Mouse (Mus musculus) adrenal gland, postnatal 10 days (tissue): ENCODE results near the gene Trabd. TPM values are rescaled to one million over a fixed set of nuclear protein-coding genes. Genes with fewer than 3 reads are reported as not detected.

ENCODE experiments used
- DNase-seq: peaks from one replicate; pipeline ENCODE4 v3.0.0; 2021; ENCODE audit warnings: mixed read lengths
- total RNA-seq, 2 experiments: library from RNA; stranded (reverse); gene quantifications; 2 replicates each; pipeline ENCODE4 v1.2.3; 2021

Trabd gene
- total RNA-seq, 2 experiments from 2014 or later, result 42.9 to 48.5 TPM

DNA sequence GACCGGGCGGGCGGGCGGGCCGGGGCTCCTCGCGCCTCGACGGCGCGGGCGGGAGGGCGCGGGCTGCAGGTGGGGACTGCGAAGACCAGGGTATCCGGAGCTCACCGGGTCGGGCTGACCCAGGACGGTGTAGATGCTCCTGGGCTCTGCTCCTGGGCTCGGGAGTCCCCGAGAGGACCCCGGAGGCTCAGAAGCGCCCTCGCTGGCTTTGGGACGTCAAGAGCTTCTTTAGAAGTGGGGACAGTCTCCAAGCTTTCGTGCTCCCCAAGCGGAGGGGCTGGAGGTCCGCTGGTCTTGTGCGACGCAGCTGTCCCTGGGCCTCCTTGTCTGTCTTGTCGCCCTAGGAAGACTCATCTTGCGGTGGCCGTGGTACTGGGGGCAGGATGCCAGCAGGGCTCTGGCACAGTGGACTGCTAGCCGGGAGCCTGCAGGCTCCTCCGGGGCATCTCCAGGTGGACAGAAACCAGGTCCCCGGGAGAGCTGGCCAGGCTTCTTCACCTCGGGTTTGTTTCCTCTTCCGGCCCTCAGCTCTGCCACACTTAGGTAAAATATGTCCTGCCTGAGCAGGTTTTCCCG, 1.3 kb downstream of the Trabd start:
- peak; percentile 76 for DNase-seq

GRCm38 (mm10) chr15:89078208-89078836, 3.4 kb downstream of the Trabd start:
- DNase-seq, result peak; percentile 67

GRCm38 (mm10) chr15:89083906-89084305, 9.0 kb downstream of the Trabd start:
- no peak for DNase-seq

DNA sequence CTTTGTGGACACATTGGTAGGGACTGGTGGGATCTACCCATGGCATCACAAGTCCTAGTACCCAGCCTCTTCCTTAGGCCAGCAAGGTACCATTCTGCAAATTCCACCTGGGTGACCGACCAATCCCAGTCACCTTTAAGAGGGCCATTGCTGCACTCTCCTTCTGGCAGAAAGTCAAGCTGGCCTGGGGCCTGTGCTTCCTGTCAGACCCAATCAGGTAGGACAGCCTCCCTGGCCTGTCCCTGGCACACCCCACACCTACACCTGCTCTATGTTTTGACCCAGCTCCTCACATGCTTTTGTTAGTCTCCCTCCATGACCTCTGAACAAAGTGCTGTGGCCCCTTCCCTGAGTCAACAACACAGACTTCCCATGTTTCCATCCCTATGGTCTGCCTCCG, 9.9 kb downstream of the Trabd start:
- DNase-seq, result no peak

DNA sequence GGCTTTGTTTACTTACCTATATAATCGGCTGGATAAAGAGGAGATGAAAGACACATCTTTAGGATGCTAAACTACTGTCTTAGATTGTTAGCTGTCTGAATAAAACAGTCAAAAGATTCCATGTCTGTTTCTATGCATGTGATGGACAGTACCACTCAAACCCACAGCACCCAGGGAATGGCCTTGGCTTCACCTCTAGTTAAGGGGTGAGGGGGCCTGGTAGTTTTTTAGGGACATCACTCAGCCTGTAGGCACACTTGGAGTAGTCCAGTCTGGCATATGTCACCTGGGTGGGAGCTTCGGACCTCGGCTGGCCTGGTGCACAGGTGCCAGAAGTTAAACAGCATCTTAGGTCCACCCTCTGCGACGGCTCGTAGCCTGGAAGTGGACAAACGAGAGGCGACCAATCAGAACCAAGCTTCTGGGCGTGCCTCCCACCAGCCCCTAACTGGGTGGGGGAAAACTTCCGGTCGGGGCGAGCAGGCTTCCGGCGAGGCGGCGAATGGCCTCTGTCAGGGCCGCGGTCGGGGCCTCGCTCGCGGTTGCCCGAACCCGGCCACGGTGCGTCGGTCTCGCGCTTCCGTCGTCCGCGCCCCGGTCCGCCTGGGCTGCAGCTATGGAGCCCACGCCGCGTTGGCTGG, 13.8 kb downstream of the Trabd start, which contains the start of gene Selenoo:
Gene Selenoo, plus strand, starts transcription at position 478 of the 641 bp plus-strand sequence.
- peak; percentile 95 for DNase-seq

DNA sequence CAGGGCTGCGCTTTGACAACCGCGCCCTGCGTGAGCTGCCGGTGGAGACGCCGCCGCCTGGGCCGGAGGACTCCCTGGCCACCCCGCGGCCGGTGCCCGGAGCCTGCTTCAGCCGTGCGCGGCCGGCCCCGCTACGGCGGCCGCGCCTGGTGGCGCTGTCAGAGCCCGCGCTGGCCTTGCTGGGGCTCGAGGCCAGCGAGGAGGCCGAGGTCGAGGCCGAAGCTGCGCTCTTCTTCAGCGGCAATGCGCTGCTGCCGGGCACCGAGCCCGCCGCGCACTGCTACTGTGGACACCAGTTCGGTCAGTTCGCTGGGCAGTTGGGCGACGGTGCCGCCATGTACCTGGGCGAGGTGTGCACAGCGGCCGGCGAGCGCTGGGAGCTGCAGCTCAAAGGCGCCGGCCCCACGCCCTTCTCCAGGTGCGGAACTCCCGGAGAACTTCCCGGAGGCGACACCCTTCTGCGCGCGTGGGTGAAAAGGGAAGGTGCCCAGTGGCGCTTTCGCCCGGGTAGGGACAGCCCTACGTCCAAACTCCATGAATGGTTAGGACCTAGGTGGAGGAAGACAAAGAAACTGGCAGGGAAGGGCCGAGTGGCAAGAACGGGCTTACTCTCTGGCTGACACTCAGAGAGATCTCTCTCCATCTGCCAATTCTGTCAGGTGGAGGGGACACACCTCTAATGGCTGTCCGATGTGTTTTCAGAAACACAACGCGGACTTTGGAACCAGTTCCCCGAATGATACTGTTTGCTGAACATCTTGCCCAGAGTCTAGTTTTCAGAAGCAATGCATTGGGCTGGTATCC, 14.5 kb downstream of the Trabd start:
- peak; percentile 67 for DNase-seq

- DNase-seq, result no peak
Measured at GRCm38 (mm10) chr15:89090662-89091061, 15.7 kb downstream of the Trabd start.

DNA sequence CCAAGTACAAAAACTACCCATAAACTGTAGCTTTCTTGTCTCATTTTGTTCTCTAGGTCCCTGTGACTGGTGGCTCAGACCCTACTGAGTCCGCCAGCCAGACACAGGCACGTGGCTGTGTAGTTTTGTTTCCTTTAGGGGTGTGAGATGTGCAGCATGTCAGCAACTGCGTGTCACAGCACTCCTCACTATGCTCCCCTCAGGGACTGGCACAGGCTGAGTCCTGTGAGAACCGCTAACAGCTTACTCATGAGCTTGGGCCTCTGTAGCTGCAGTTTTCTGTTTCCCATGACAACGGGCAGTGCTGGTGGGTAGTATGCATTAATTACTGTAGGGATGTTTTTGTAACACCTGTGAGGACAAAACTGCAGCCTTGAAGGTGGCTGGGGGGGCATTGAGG, 17.3 kb downstream of the Trabd start:
- DNase-seq, result no peak

DNA sequence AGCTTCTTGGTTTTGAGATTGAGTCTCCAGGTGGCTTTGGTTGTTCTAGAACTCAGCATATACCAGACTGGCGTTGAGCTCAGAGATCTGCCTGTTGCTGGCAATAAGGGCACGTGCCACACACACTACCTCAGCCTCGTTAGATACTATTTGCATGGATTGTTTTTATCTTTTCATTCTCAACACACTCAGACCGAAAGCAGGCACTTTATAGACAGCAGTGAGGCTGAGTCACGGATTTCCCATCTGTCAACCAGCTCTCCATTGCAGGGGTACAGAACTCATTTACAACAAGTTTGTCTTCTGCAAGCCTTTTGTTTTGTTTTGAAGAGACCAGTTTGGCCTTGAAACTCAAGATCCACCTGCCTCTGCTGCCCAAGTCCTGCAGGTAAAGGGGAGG, 22.5 kb downstream of the Trabd start:
- no peak for DNase-seq

- no peak for DNase-seq
Measured at GRCm38 (mm10) chr15:89098616-89099015, 23.7 kb downstream of the Trabd start.

- DNase-seq, result no peak
Measured at GRCm38 (mm10) chr15:89100823-89101222, 25.9 kb downstream of the Trabd start.

DNA sequence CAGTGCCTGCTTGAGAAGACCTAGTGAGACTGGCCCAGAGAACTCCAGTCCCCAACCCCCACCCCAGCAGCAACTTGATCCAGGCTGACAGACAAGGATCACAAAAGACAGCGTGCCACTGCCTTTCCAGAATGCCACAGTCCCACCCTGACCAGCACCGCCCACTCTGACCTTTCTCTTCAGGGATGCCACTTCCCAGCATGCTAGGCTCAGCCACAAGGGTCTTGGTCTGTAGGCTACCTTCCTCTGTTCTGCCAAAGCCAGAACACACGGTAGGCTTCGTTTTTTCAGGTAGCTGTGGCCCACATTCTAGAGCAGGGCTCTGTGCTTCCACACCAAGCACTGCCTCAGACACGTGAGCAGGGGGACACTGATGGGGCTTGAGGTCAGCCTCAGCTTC, 27.7 kb downstream of the Trabd start:
- no peak for DNase-seq

GRCm38 (mm10) chr15:89103921-89104320, 29.0 kb downstream of the Trabd start:
- no peak for DNase-seq

- DNase-seq, result no peak
Measured at GRCm38 (mm10) chr15:89104425-89104824, 29.5 kb downstream of the Trabd start.

- no peak for DNase-seq
Measured at GRCm38 (mm10) chr15:89106073-89106472, 31.1 kb downstream of the Trabd start.

GRCm38 (mm10) chr15:89106976-89107375, 32.1 kb downstream of the Trabd start:
- DNase-seq, result no peak

DNA sequence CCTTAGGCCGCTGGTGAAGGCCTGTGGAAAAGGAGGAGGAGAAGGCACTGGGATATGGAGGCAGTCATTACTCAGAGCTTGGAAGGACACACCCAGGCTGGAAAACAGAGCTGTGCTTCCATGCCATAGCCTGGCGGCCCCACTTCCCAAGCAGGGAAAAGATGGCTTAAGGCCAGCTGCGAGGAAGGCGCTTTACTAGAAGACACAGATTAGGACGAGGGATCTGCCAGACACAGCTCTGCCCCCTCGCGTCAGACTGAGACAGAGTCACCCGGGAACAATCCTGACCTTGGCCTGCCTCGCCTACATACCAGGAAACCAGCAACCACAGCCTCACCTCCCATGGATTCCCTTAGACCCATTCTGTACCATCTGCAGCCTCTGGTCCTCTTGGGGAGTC, 35.2 kb downstream of the Trabd start:
- peak; percentile 73 for DNase-seq

DNA sequence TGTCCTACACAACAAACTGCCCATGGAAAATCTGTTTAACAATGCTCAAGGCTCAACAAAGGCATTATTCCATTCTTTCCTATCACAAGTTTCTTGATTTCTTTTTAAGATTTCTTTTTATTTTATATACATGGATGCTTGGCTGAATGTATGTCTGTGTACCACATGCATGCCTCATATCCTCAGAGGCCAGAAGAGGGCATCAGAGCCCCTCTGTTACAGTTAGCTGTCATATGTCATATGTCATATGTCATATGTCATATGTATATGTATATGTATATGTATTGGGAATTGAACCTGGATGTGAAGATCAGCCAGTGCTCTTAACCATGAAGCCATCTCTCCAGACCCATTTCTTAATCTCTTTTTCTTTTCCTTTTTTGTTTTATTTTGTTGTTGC, 43.1 kb downstream of the Trabd start:
- DNase-seq, result no peak

GRCm38 (mm10) chr15:89122649-89123366, 47.9 kb downstream of the Trabd start, which contains the start of gene Tubgcp6:
Gene Tubgcp6 (minus strand): TSS chr15:89123112.
- DNase-seq, result peak; percentile 97

DNA sequence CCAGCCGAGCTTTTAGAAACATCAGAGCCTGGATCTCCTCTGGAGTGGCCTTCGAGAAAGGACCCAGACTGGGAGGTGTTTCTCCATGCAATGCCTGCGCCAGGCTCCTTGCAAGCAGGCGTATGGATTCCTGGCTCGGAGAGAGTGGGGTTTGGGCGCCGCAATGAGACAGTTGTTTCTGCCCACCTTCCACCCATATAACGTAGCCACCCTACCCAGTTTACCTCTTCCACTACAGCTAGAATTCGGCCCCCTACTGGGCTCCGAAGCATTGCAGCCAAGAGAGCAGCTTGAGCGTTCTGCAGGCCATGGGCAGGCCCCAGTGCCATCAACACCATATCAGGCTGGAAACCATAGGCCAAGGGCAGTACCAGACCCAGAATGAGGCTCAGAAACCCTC, 48.7 kb downstream of the Trabd start:
- peak; percentile 52 for DNase-seq

DNA sequence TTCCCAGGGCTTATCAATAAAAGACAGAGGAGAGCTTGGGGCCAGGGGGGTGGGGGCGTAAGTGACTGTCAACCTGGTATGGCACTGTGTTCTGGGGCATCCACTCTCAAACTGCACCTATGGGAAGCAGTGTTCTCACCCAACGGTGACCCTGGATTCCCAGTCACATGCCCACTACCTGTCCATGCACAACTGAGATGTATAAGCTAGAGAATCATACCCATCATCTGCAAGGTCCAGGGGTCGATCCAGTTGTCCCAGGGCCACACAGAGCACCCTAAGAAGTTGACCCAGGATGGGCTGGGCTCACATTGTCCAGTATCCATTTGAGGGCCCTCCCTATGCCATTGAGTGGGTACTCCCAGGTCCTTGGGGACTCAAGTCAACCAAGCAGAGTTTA, 49.4 kb downstream of the Trabd start:
- DNase-seq, result no peak

DNA sequence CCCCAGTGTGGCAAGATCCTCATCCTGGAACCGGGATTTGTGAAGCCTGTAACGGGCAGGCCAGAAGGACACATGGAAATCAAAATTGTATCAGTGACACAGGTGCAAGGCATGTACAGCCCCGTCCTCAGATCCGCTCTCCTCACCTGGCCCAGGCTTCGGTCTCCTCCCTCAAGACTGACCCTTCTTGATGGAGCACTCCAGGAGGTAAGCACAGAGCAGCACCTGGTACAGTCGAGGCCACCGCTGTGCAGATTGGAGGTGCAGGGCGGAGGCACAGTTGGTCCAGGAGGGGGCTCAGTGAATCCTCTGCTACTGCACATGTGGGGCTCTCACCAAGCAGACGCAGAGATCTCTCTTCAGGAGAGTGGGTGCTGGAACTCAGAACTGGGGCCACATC, 50.4 kb downstream of the Trabd start:
- no peak for DNase-seq
